Mouse (Mus musculus) left cerebral cortex, adult 9 months (tissue): ENCODE results near the gene Gjb3.

Source experiments
- DNase-seq, 2 experiments: peaks; one replicate each; pipeline ENCODE4 v3.0.0; 2022; ENCODE audit warnings: low spot score in 2 of 2

The Gjb3 gene

GRCm38 (mm10) chr4:127337668-127338067 is 7.0 kb upstream of the Gjb3 start:
- no peak for DNase-seq

- no peak for DNase-seq
These were observed 4.3 kb upstream of the Gjb3 start for GRCm38 (mm10) chr4:127334870-127335504.

GRCm38 (mm10) chr4:127331171-127331570 is 527 bp upstream of the Gjb3 start:
- DNase-seq: no peak

GRCm38 (mm10) chr4:127329751-127330150 is 893 bp downstream of the Gjb3 start:
- no peak for DNase-seq

- no peak for DNase-seq
These were observed 1.6 kb downstream of the Gjb3 start for GRCm38 (mm10) chr4:127329046-127329445.

GRCm38 (mm10) chr4:127328378-127328777 is 2.3 kb downstream of the Gjb3 start:
- DNase-seq: no peak

GRCm38 (mm10) chr4:127327749-127328148 is 2.9 kb downstream of the Gjb3 start:
- DNase-seq: no peak

- no peak for DNase-seq
These were observed 3.4 kb downstream of the Gjb3 start for GRCm38 (mm10) chr4:127327258-127327657.

- no peak for DNase-seq
These were observed 5.4 kb downstream of the Gjb3 start for GRCm38 (mm10) chr4:127325276-127325675.

GRCm38 (mm10) chr4:127324759-127325158 is 5.9 kb downstream of the Gjb3 start:
- DNase-seq: peak in 1 of 2 experiments; percentile 82

- no peak for DNase-seq
These were observed 6.3 kb downstream of the Gjb3 start for GRCm38 (mm10) chr4:127324296-127324695.

GRCm38 (mm10) chr4:127323651-127324050 is 7.0 kb downstream of the Gjb3 start:
- no peak for DNase-seq

- peak in 1 of 2 experiments; percentile 65 for DNase-seq
These were observed 11.0 kb downstream of the Gjb3 start for GRCm38 (mm10) chr4:127319613-127320012.

- no peak for DNase-seq
These were observed 13.5 kb downstream of the Gjb3 start for GRCm38 (mm10) chr4:127317143-127317542.

- no peak for DNase-seq
These were observed 14.9 kb downstream of the Gjb3 start for GRCm38 (mm10) chr4:127315753-127316152.

- DNase-seq: no peak
These were observed 16.1 kb downstream of the Gjb3 start for GRCm38 (mm10) chr4:127314585-127314984.

GRCm38 (mm10) chr4:127313861-127314260 is 16.8 kb downstream of the Gjb3 start, which contains the start of gene Gja4:
Gene Gja4, minus strand, starts transcription at chr4:127314039.
- peak in 1 of 2 experiments; percentile 51 for DNase-seq

- no peak for DNase-seq
These were observed 18.3 kb downstream of the Gjb3 start for GRCm38 (mm10) chr4:127312349-127312748.

GRCm38 (mm10) chr4:127311561-127311960 is 19.1 kb downstream of the Gjb3 start:
- no peak for DNase-seq

- DNase-seq: no peak
These were observed 23.7 kb downstream of the Gjb3 start for GRCm38 (mm10) chr4:127306915-127307314.

GRCm38 (mm10) chr4:127303796-127304195 is 26.8 kb downstream of the Gjb3 start:
- DNase-seq: no peak

GRCm38 (mm10) chr4:127300503-127300902 is 30.1 kb downstream of the Gjb3 start:
- no peak for DNase-seq

GRCm38 (mm10) chr4:127292631-127293030 is 38.0 kb downstream of the Gjb3 start:
- no peak for DNase-seq

- DNase-seq: no peak
These were observed 41.5 kb downstream of the Gjb3 start for GRCm38 (mm10) chr4:127289039-127289548.
